Mouse (Mus musculus) left cerebral cortex, adult 18-20 months (tissue): Measurements from ENCODE around the gene Stxbp4. TPM values are rescaled to one million over a fixed set of nuclear protein-coding genes. Genes with fewer than 3 reads are reported as not detected.

Experiments used
- DNase-seq, 2 experiments: peaks; one replicate each; pipeline ENCODE4 v3.0.0; 2021 to 2022; ENCODE audit warnings: low spot score in 2 of 2, mixed read lengths in 1 of 2
- long read RNA-seq, 2 experiments: library from polyadenylated mRNA; stranded (forward); transcript quantifications; one replicate each; pipeline ENCODE4 v2.0.0; 2021
- total RNA-seq, 2 experiments: library from RNA; stranded (reverse); gene quantifications; 2 replicates each; pipeline ENCODE4 v1.2.3; 2021

Gene Stxbp4
- total RNA-seq, result 10 to 100 TPM; 10.6 to 11.4 TPM
- long read RNA-seq, experiment 1, full-length matches to known transcripts, result 1 of 5 reads
- long read RNA-seq, experiment 1, partial matches to known transcripts, result 3 of 5 reads
- long read RNA-seq, experiment 1, other reads (novel, unspliced or antisense), result 1 of 5 reads
- long read RNA-seq, experiment 2, result 0 reads

GRCm38 (mm10) chr11:90637440-90638311, at the start of gene Stxbp4, which contains the start of gene Cox11:
Gene Stxbp4 (minus strand): TSS chr11:90638084.
Gene Cox11 (plus strand): TSS chr11:90638173.
- peak; percentile 94 for DNase-seq

GRCm38 (mm10) chr11:90687040-90687439, 49.2 kb upstream of the Stxbp4 start:
- no peak for DNase-seq

- DNase-seq, result no peak
Observed at GRCm38 (mm10) chr11:90686287-90687025, 48.6 kb upstream of the Stxbp4 start.

GRCm38 (mm10) chr11:90685196-90685595, 47.3 kb upstream of the Stxbp4 start:
- no peak for DNase-seq

- DNase-seq, result no peak
Observed at GRCm38 (mm10) chr11:90684765-90685164, 46.9 kb upstream of the Stxbp4 start.

GRCm38 (mm10) chr11:90681171-90681570, 43.3 kb upstream of the Stxbp4 start:
- no peak for DNase-seq

GRCm38 (mm10) chr11:90678582-90678981, 40.7 kb upstream of the Stxbp4 start:
- DNase-seq, result no peak

GRCm38 (mm10) chr11:90677771-90678288, 39.9 kb upstream of the Stxbp4 start:
- DNase-seq, result peak; percentile 13 to 35

GRCm38 (mm10) chr11:90677027-90677426, 39.1 kb upstream of the Stxbp4 start:
- DNase-seq, result no peak

- no peak for DNase-seq
Observed at GRCm38 (mm10) chr11:90675479-90676110, 37.7 kb upstream of the Stxbp4 start.

- DNase-seq, result no peak
Observed at GRCm38 (mm10) chr11:90667325-90667724, 29.4 kb upstream of the Stxbp4 start.

GRCm38 (mm10) chr11:90666916-90667315, 29.0 kb upstream of the Stxbp4 start:
- DNase-seq, result no peak

GRCm38 (mm10) chr11:90666144-90666757, 28.4 kb upstream of the Stxbp4 start:
- DNase-seq, result no peak

GRCm38 (mm10) chr11:90665161-90665560, 27.3 kb upstream of the Stxbp4 start:
- DNase-seq, result no peak

GRCm38 (mm10) chr11:90664345-90664986, 26.6 kb upstream of the Stxbp4 start:
- DNase-seq, result no peak

GRCm38 (mm10) chr11:90663618-90664297, 25.9 kb upstream of the Stxbp4 start:
- DNase-seq, result no peak

GRCm38 (mm10) chr11:90663052-90663451, 25.2 kb upstream of the Stxbp4 start:
- no peak for DNase-seq

GRCm38 (mm10) chr11:90660662-90661061, 22.8 kb upstream of the Stxbp4 start:
- DNase-seq, result no peak

GRCm38 (mm10) chr11:90657527-90657926, 19.6 kb upstream of the Stxbp4 start:
- no peak for DNase-seq

GRCm38 (mm10) chr11:90652603-90653002, 14.7 kb upstream of the Stxbp4 start:
- no peak for DNase-seq
